Mouse (Mus musculus) forebrain, embryonic 15.5 days (tissue): ENCODE measurements around the gene Ano6. TPM values are rescaled to one million over a fixed set of nuclear protein-coding genes. Genes with fewer than 3 reads are reported as not detected.

Experiments
- ATAC-seq: fragments of 200-750 bp; cut with Nextera tagmentation; replicated peaks from 2 replicates; pipeline ENCODE4 v1.8.0; 2017; ENCODE audit warnings: mild to moderate bottlenecking, moderate TSS enrichment, moderate library complexity
- H3K27ac ChIP-seq: fragments of 300-500 bp; sonication (generic); replicated peaks from 2 replicates; pipeline ENCODE4 v1.5.1; 2015; ENCODE audit warnings: mild to moderate bottlenecking, inconsistent platforms
- H3K27me3 ChIP-seq: fragments of 300-500 bp; sonication (generic); 2 replicates; pipeline ENCODE4 v1.6.1; 2015; ENCODE audit warnings: inconsistent platforms
- H3K36me3 ChIP-seq: fragments of 300-500 bp; sonication (generic); 2 replicates; pipeline ENCODE4 v1.6.1; 2015; ENCODE audit warnings: mild to moderate bottlenecking, inconsistent platforms
- H3K4me1 ChIP-seq: fragments of 300-500 bp; sonication (generic); 2 replicates; pipeline ENCODE4 v1.6.1; 2015; ENCODE audit warnings: inconsistent platforms
- H3K4me2 ChIP-seq: fragments of 300-500 bp; sonication (generic); replicated peaks from 2 replicates; pipeline ENCODE4 v1.6.1; 2015; ENCODE audit warnings: mild to moderate bottlenecking, inconsistent platforms
- H3K4me3 ChIP-seq: fragments of 300-500 bp; sonication (generic); 2 replicates; pipeline ENCODE4 v1.5.1; 2015; ENCODE audit warnings: mild to moderate bottlenecking, inconsistent platforms
- H3K9ac ChIP-seq: fragments of 300-500 bp; sonication (generic); replicated peaks from 2 replicates; pipeline ENCODE4 v1.6.1; 2015; ENCODE audit warnings: mild to moderate bottlenecking, inconsistent platforms
- H3K9me3 ChIP-seq: fragments of 300-500 bp; sonication (generic); 2 replicates; pipeline ENCODE4 v1.6.1; 2016; ENCODE audit warnings: inconsistent platforms
- WGBS: fragments of 180-500 bp; shearing (Covaris S2); methylation state at CpG from one replicate; pipeline ENCODE4 v1.1.7; 2015; ENCODE audit warnings: mixed read lengths; 5-methylcytosine and 5-hydroxymethylcytosine counted together
- polyA plus RNA-seq: library from polyadenylated mRNA; unstranded; fragments of >200 nt; fragmentation: Nextera tagmentation; extraction: Ambion mirVana; gene quantifications from 2 replicates; pipeline ENCODE4 v1.2.1, GENCODE M21; 2015

Ano6 gene
- polyA plus RNA-seq, 1 experiment from 2014 or later: 22.1 TPM

- ATAC-seq: no peak
- H3K9me3 ChIP-seq: no peaks in the 10 kb centered on the region
- no peaks in the 10 kb centered on the region for H3K4me1 ChIP-seq
- no peaks in the 10 kb centered on the region for H3K27me3 ChIP-seq
- H3K27ac ChIP-seq: no peak overlapping the region
- no peak overlapping the region for H3K4me3 ChIP-seq
- no peak overlapping the region for H3K9ac ChIP-seq
- H3K36me3 ChIP-seq: no peaks in the 10 kb centered on the region
- WGBS: 97% methylated on average over 10 of the region's 10 CpGs
- H3K4me2 ChIP-seq: no peak overlapping the region
These were observed 85.3 kb downstream of the Ano6 start for GRCm38 (mm10) chr15:95875898-95876297.

GRCm38 (mm10) chr15:95880616-95881151 lies 90.0 kb downstream of the Ano6 start:
- WGBS: 52% methylated on average over 10 of the region's 10 CpGs
- Histone ChIP-seq H3K4me3 (no peak overlapping the region), H3K4me1 (no peaks in the 10 kb centered on the region), H3K27me3 (no peaks in the 10 kb centered on the region), H3K4me2 (no peak overlapping the region), H3K36me3 (no peaks in the 10 kb centered on the region), H3K9me3 (no peaks in the 10 kb centered on the region), H3K27ac (no peak overlapping the region), H3K9ac (no peak overlapping the region)
- no peak for ATAC-seq

GRCm38 (mm10) chr15:95882436-95882835 lies 91.8 kb downstream of the Ano6 start:
- Histone ChIP-seq H3K36me3 (no peaks in the 10 kb centered on the region), H3K4me3 (no peak overlapping the region), H3K27me3 (no peaks in the 10 kb centered on the region), H3K4me2 (no peak overlapping the region), H3K4me1 (peaks cover 9% of the 10 kb centered on the region; the same call in 1 of the 2 replicates), H3K27ac (no peak overlapping the region), H3K9me3 (no peaks in the 10 kb centered on the region), H3K9ac (no peak overlapping the region)
- no peak for ATAC-seq
- WGBS: 88% methylated on average over 4 of the region's 4 CpGs

- Histone ChIP-seq H3K4me1 (peaks cover 14% of the 10 kb centered on the region; the same call in 1 of the 2 replicates), H3K4me3 (no peak overlapping the region), H3K9ac (no peak overlapping the region), H3K27ac (no peak overlapping the region), H3K27me3 (no peaks in the 10 kb centered on the region), H3K4me2 (no peak overlapping the region), H3K36me3 (no peaks in the 10 kb centered on the region), H3K9me3 (no peaks in the 10 kb centered on the region)
- 80% methylated on average over 6 of the region's 6 CpGs for WGBS
- ATAC-seq: no peak
These were observed 92.9 kb downstream of the Ano6 start for GRCm38 (mm10) chr15:95883559-95883958.

GRCm38 (mm10) chr15:95884658-95885620 lies 94.3 kb downstream of the Ano6 start:
- no peak for ATAC-seq
- no peak overlapping the region for H3K9ac ChIP-seq
- peaks cover 14% of the 10 kb centered on the region; the same call in 1 of the 2 replicates for H3K4me1 ChIP-seq
- WGBS: 89% methylated on average over 10 of the region's 10 CpGs
- no peak overlapping the region for H3K4me2 ChIP-seq
- H3K9me3 ChIP-seq: no peaks in the 10 kb centered on the region
- H3K36me3 ChIP-seq: no peaks in the 10 kb centered on the region
- no peak overlapping the region for H3K27ac ChIP-seq
- no peak overlapping the region for H3K4me3 ChIP-seq
- H3K27me3 ChIP-seq: no peaks in the 10 kb centered on the region

GRCm38 (mm10) chr15:95885953-95886820 lies 95.5 kb downstream of the Ano6 start:
- H3K4me1 ChIP-seq: peaks cover 14% of the 10 kb centered on the region; the same call in 1 of the 2 replicates
- H3K4me2 ChIP-seq: no peak overlapping the region
- no peaks in the 10 kb centered on the region for H3K9me3 ChIP-seq
- H3K27me3 ChIP-seq: no peaks in the 10 kb centered on the region
- no peaks in the 10 kb centered on the region for H3K36me3 ChIP-seq
- no peak overlapping the region for H3K4me3 ChIP-seq
- no peak for ATAC-seq
- no peak overlapping the region for H3K9ac ChIP-seq
- no peak overlapping the region; the same call in 1 of the 2 replicates for H3K27ac ChIP-seq
- 78% methylated on average over 18 of the region's 18 CpGs for WGBS

GRCm38 (mm10) chr15:95887365-95887764 lies 96.7 kb downstream of the Ano6 start:
- Histone ChIP-seq H3K36me3 (no peaks in the 10 kb centered on the region), H3K27ac (no peak overlapping the region), H3K27me3 (no peaks in the 10 kb centered on the region), H3K9ac (no peak overlapping the region), H3K4me3 (no peak overlapping the region), H3K4me2 (no peak overlapping the region), H3K4me1 (peaks cover 14% of the 10 kb centered on the region; the same call in 1 of the 2 replicates), H3K9me3 (no peaks in the 10 kb centered on the region)
- WGBS: 54% methylated on average over 5 of the region's 5 CpGs
- no peak for ATAC-seq

GRCm38 (mm10) chr15:95888556-95888955 lies 97.9 kb downstream of the Ano6 start:
- no peak overlapping the region for H3K4me2 ChIP-seq
- H3K9me3 ChIP-seq: no peaks in the 10 kb centered on the region
- H3K27me3 ChIP-seq: no peaks in the 10 kb centered on the region
- H3K9ac ChIP-seq: no peak overlapping the region
- no peak for ATAC-seq
- no peak overlapping the region for H3K27ac ChIP-seq
- no peaks in the 10 kb centered on the region for H3K36me3 ChIP-seq
- WGBS: 91% methylated on average over 5 of the region's 5 CpGs
- H3K4me3 ChIP-seq: no peak overlapping the region
- peaks cover 19% of the 10 kb centered on the region; the same call in 1 of the 2 replicates for H3K4me1 ChIP-seq

- WGBS: 95% methylated on average over 5 of the region's 5 CpGs
These were observed 99.7 kb downstream of the Ano6 start for GRCm38 (mm10) chr15:95890368-95890767.

GRCm38 (mm10) chr15:95892171-95892570 lies 101.5 kb downstream of the Ano6 start:
- no peaks in the 10 kb centered on the region for H3K27me3 ChIP-seq
- no peak for ATAC-seq
- H3K36me3 ChIP-seq: no peaks in the 10 kb centered on the region
- H3K27ac ChIP-seq: no peak overlapping the region
- no peak overlapping the region for H3K4me3 ChIP-seq
- H3K9me3 ChIP-seq: no peaks in the 10 kb centered on the region
- 0 out of 2 replicates have a peak, but pooled peaks cover 10% of the 10 kb centered on the region for H3K4me1 ChIP-seq
- no peak overlapping the region for H3K9ac ChIP-seq
- no peak overlapping the region for H3K4me2 ChIP-seq
- WGBS: 93% methylated on average over 4 of the region's 4 CpGs

More at GRCm38 (mm10) chr15:95890368-95890767, 99.7 kb downstream of the Ano6 start:
- H3K4me3 ChIP-seq: no peak overlapping the region
- no peaks in the 10 kb centered on the region for H3K36me3 ChIP-seq
- no peak overlapping the region for H3K4me2 ChIP-seq
- no peak for ATAC-seq
- no peaks in the 10 kb centered on the region for H3K27me3 ChIP-seq
- H3K9me3 ChIP-seq: no peaks in the 10 kb centered on the region
- H3K27ac ChIP-seq: no peak overlapping the region
- no peak overlapping the region for H3K9ac ChIP-seq
- peaks cover 19% of the 10 kb centered on the region; the same call in 1 of the 2 replicates for H3K4me1 ChIP-seq

GRCm38 (mm10) chr15:95892929-95893328 lies 102.3 kb downstream of the Ano6 start:
- H3K4me3 ChIP-seq: no peak overlapping the region
- ATAC-seq: no peak
- H3K9me3 ChIP-seq: no peaks in the 10 kb centered on the region
- no peaks in the 10 kb centered on the region for H3K27me3 ChIP-seq
- H3K4me1 ChIP-seq: 0 out of 2 replicates have a peak, but pooled peaks cover 10% of the 10 kb centered on the region
- H3K4me2 ChIP-seq: no peak overlapping the region
- no peak overlapping the region for H3K27ac ChIP-seq
- H3K36me3 ChIP-seq: no peaks in the 10 kb centered on the region
- no peak overlapping the region for H3K9ac ChIP-seq
- WGBS: 53% methylated on average over 10 of the region's 10 CpGs
